Mouse (Mus musculus) small intestine, adult 2 months (tissue): ENCODE results near the gene Peli2. TPM values are rescaled to one million over a fixed set of nuclear protein-coding genes. Genes with fewer than 3 reads are reported as not detected.

Experiments
- H3K27ac ChIP-seq: fragments of 200-500 bp; 2 replicates; pipeline ENCODE4 v1.5.1; 2012; ENCODE audit warnings: low read depth, low read length, control low read depth, inconsistent platforms; ENCODE audit not compliant: insufficient read depth
- H3K27me3 ChIP-seq: fragments of 200-500 bp; 2 replicates; pipeline ENCODE4 v1.6.1; 2012; ENCODE audit warnings: mild to moderate bottlenecking, moderate library complexity, low read length, inconsistent platforms; ENCODE audit not compliant: control insufficient read depth, insufficient read depth
- H3K36me3 ChIP-seq: fragments of 200-500 bp; 2 replicates; pipeline ENCODE4 v1.6.1; 2012; ENCODE audit warnings: mild to moderate bottlenecking, low read length, control low read depth, inconsistent platforms; ENCODE audit not compliant: control insufficient read depth, insufficient read depth
- H3K4me1 ChIP-seq: fragments of 200-500 bp; 2 replicates; pipeline ENCODE4 v1.6.1; 2012; ENCODE audit warnings: low read length, inconsistent platforms, mixed read lengths; ENCODE audit not compliant: control insufficient read depth, insufficient read depth, insufficient read length
- H3K4me3 ChIP-seq: fragments of 200-500 bp; 2 replicates; pipeline ENCODE4 v1.5.1; 2012; ENCODE audit warnings: low read depth, mild to moderate bottlenecking, control low read depth, inconsistent platforms, low read length, moderate library complexity
- CTCF ChIP-seq: fragments of 200-500 bp; IDR thresholded peaks from 2 replicates; pipeline ENCODE4 v1.5.1; 2012; ENCODE audit warnings: low read depth, mild to moderate bottlenecking, control low read depth, inconsistent platforms, low read length, moderate library complexity, mixed read lengths; ENCODE audit not compliant: insufficient replicate concordance, insufficient read length; ENCODE audit errors: extremely low read depth
- POLR2A ChIP-seq: fragments of 200-500 bp; IDR thresholded peaks from 2 replicates; pipeline ENCODE4 v1.6.1; 2012; ENCODE audit warnings: low read depth, mild to moderate bottlenecking, control low read depth, inconsistent platforms, low read length, moderate library complexity
- WGBS: fragments of 180-500 bp; shearing (Covaris S2); methylation state at CpG from one replicate; pipeline ENCODE4 v1.1.7; 2018; 5-methylcytosine and 5-hydroxymethylcytosine counted together
- polyA plus RNA-seq: library from polyadenylated mRNA; depleted of rRNA; stranded (reverse); fragments of >200 nt; gene quantifications from 2 replicates; pipeline ENCODE4 v1.2.3, GENCODE M21; 2012

Peli2 gene
- polyA plus RNA-seq, 1 experiment: 5.8 TPM

DNA sequence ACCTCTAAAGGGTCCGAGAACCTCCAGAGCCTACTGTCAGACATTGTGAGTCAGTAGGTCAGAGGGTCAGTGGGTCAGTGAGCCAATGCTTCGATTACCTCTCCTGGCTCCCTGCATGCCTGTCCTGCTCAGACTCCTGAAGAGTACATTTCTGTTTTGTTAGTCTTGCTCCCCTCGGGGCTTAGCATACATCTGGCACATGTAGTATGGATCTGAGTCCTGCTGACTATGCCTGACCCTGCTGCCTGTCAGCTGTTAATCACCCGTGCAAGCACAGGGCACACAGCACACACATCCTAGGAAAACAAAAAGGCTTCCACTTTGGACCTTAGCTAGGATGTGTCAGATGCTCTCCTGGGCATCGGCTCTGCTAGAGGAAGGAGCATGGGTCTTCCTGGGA lies 134.7 kb downstream of the Peli2 start:
- H3K4me3 ChIP-seq: no peak overlapping the region
- WGBS: 77% methylated on average over 5 of the region's 5 CpGs

DNA sequence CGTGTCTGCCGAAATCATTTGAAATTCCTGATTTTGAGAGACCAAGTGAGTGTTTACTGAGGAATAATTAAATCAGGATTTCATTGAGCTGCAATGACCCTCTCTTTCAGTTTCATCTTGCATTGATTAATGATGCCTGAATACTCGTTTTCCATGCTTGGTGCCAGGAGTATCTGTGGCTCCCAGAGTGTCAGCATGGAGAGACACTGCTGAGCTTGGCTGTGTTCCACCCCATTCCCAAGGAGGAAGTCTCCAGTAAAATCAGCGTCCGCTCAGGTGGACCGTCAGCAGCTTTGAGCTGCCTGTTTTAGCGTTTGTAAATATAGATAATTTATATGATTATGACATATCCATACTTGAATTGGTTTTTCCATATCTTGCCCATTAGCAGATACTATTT lies 137.1 kb downstream of the Peli2 start:
- Histone ChIP-seq H3K36me3 (no peaks in the 10 kb centered on the region), H3K4me3 (no peak overlapping the region), H3K27ac (no peak overlapping the region), H3K27me3 (no peaks in the 10 kb centered on the region), H3K4me1 (no peaks in the 10 kb centered on the region)
- WGBS: 40% methylated on average over 7 of the region's 7 CpGs
- TF ChIP-seq POLR2A (no peak), CTCF (no peak)

More for the DNA sequence above, 134.7 kb downstream of the Peli2 start:
- TF ChIP-seq POLR2A (no peak), CTCF (no peak)
- Histone ChIP-seq H3K4me1 (no peaks in the 10 kb centered on the region), H3K27me3 (no peaks in the 10 kb centered on the region), H3K27ac (no peak overlapping the region), H3K36me3 (no peaks in the 10 kb centered on the region)

DNA sequence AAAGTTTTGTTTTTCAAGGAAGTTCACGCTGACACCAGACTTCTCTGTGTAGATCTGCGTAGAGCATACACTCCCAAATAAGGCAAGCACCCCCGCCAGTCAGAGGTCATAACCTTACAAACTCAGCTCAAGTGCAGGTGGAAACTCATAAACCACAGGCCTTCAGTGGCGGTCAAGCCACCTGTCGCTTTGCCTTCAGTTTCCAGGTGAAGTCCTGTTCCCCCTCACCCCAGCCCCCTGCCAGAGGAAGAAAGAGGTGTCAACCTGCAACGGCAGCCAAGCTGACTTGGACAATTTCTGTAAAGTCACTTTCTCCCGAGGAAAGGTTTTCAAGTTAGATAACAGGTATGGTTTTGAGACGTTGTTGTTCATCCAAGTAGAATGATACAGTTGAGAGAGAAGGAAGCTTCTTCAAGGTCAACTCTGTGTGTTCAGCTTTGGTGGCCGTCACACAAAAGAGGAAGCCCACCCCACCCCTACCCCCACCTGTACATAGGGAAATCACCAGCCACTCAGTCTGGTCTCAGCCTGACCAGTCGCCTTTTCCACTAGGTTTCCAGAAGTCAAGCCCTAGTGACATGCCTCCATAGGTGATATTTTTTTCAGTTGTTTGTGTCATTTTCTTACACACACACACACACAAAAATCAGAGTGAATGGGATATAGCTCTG lies 138.2 kb downstream of the Peli2 start:
- Histone ChIP-seq H3K36me3 (no peaks in the 10 kb centered on the region), H3K4me3 (no peak overlapping the region), H3K4me1 (no peaks in the 10 kb centered on the region), H3K27me3 (no peaks in the 10 kb centered on the region), H3K27ac (no peak overlapping the region)
- TF ChIP-seq POLR2A (no peak), CTCF (no peak)
- 80% methylated on average over 10 of the region's 10 CpGs for WGBS

DNA sequence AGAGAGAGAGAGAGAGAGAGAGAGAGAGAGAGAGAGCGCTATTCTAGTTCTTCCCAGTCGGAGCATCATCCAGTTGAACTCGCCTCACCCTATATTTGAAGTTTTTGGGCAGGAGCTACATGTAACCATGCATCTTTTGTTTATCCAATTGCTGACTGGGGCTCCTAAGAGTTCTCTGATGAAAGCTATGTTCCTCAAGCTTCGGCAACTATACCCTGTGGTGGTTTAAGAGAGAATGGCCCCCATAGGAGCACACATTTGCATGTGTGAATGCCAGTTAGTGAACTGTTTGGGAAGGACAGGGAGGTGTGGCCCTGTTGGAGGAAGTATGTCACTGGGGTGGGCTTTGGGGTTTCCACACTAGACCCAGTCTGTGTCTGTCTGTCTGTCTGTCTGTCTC lies 142.5 kb downstream of the Peli2 start:
- H3K4me3 ChIP-seq: no peak overlapping the region
- WGBS: 93% methylated on average over 4 of the region's 4 CpGs

DNA sequence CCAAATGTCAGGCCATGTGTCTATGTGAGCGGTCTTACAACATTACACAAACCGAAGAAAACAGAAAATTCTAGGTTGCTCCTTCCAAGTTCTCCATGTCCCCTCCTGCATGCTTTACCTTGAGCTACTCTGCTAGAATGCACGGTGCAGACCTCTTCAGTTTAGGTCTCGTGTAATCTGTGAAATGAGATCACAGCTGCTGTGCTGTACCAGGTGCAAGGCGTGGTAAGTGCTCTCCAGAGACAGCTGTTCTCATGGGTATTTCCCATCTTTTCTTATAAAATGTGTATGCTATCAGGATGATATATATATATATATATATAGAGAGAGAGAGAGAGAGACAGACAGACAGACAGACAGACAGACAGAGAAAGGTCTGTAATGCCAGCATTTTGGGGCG lies 146.1 kb downstream of the Peli2 start:
- H3K27me3 ChIP-seq: no peaks in the 10 kb centered on the region
- H3K4me3 ChIP-seq: no peak overlapping the region
- no peaks in the 10 kb centered on the region for H3K36me3 ChIP-seq
- no peak overlapping the region for H3K27ac ChIP-seq
- TF ChIP-seq CTCF (no peak), POLR2A (no peak)
- no peaks in the 10 kb centered on the region for H3K4me1 ChIP-seq
- WGBS: 72% methylated on average over 6 of the region's 6 CpGs

More for the DNA sequence above, 142.5 kb downstream of the Peli2 start:
- H3K36me3 ChIP-seq: no peaks in the 10 kb centered on the region
- H3K4me1 ChIP-seq: no peaks in the 10 kb centered on the region
- TF ChIP-seq CTCF (no peak), POLR2A (no peak)
- no peaks in the 10 kb centered on the region for H3K27me3 ChIP-seq
- no peak overlapping the region for H3K27ac ChIP-seq

DNA sequence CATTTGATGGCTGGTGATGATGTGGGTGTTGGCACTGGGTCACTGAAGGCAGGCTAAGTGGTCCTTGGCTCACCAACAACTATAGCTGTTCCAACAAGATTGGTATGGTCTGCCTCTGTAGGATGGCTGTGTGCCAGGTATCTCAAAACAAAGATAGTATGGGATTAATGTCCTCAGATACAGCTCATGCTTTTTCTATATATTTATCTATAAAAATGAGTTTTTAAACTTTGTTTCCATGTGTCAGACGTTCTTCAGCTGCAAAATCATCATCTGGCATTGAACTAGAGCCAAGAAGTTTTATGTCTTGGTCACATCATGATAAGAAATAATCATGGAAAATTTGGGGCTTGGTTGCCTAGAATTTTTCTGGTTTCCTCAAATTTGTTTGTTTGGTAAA lies 157.7 kb downstream of the Peli2 start:
- Histone ChIP-seq H3K27ac (no peak overlapping the region), H3K36me3 (no peaks in the 10 kb centered on the region), H3K4me1 (no peaks in the 10 kb centered on the region), H3K4me3 (no peak overlapping the region), H3K27me3 (no peaks in the 10 kb centered on the region)
- no peak for TF ChIP-seq POLR2A
- no peak for TF ChIP-seq CTCF
- WGBS: 20% methylated on average over 1 of the region's 1 CpGs

DNA sequence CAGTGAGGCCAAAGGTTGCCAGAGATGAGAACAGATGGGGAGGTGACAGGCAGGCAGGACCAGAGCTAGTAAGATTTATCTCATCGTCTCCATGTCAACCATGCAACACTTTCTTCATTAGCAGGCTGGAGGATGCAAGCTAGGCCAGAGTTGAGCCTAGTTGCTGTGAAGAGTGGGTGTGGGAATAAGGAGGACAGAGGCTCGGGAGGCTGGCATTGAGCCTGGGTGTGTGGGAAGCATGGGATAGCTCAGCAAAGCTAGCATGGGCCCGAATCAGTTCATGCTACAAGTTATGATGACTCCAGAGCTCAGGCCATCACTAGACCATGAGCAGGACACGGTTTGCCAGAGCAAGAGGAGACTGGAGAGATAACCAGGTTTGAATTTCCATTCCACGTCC lies 166.3 kb downstream of the Peli2 start:
- no peaks in the 10 kb centered on the region for H3K36me3 ChIP-seq
- H3K4me3 ChIP-seq: no peak overlapping the region
- no peaks in the 10 kb centered on the region for H3K27me3 ChIP-seq
- TF ChIP-seq POLR2A (no peak), CTCF (no peak)
- no peaks in the 10 kb centered on the region for H3K4me1 ChIP-seq
- no peak overlapping the region for H3K27ac ChIP-seq
- 83% methylated on average over 5 of the region's 5 CpGs for WGBS
